Mouse (Mus musculus): Measurements from ENCODE around the gene Samd11. TPM values are rescaled to one million over a fixed set of nuclear protein-coding genes. Genes with fewer than 3 reads are reported as not detected.

Samd11 gene
- polyA plus RNA-seq, 1 experiment from 2014 or later, result 3.2 TPM

Small RNAs within 50 kb of the gene (microRNA-seq; reads per million reads assigned to microRNA genes)
- 3.1 reads per million, percentile 8 among the genes with 10 or more reads in this experiment for gene Mir7658

Other genes starting within 250 kb of the Samd11 start
- gene Tnfrsf4, start 241.8 kb downstream of the Samd11 start, polyA plus RNA-seq (2016; fragmentation: Nextera tagmentation; extraction: Ambion mirVana), result 0.37 TPM in 1 of 2 replicates, not detected in the other
- gene Tnfrsf18, start 229.5 kb downstream of the Samd11 start, polyA plus RNA-seq (2016; fragmentation: Nextera tagmentation; extraction: Ambion mirVana), result 1.9 and 2.1 TPM in 2 replicates
- gene Ttll10, start 196.2 kb downstream of the Samd11 start, polyA plus RNA-seq (2016; fragmentation: Nextera tagmentation; extraction: Ambion mirVana), result 0.14 and 0.24 TPM in 2 replicates
- gene 9430015G10Rik, start 145.7 kb downstream of the Samd11 start, polyA plus RNA-seq (2016; fragmentation: Nextera tagmentation; extraction: Ambion mirVana), result 22.1 and 23.7 TPM in 2 replicates
- gene Rnf223, start 125.1 kb downstream of the Samd11 start, polyA plus RNA-seq (2016; fragmentation: Nextera tagmentation; extraction: Ambion mirVana), result 0.28 and 0.33 TPM in 2 replicates
- 69.5 and 81.5 TPM in 2 replicates for gene Agrn, start 58.2 kb downstream of the Samd11 start, polyA plus RNA-seq (2016; fragmentation: Nextera tagmentation; extraction: Ambion mirVana)
- 1.8 and 2.8 TPM in 2 replicates for gene Isg15, start 54.8 kb downstream of the Samd11 start, polyA plus RNA-seq (2016; fragmentation: Nextera tagmentation; extraction: Ambion mirVana)
- 3.4 and 4.3 TPM in 2 replicates for gene AW011738, start 52.4 kb downstream of the Samd11 start, polyA plus RNA-seq (2016; fragmentation: Nextera tagmentation; extraction: Ambion mirVana)
- gene Perm1, start 39.8 kb downstream of the Samd11 start, polyA plus RNA-seq (2016; fragmentation: Nextera tagmentation; extraction: Ambion mirVana), result 1.3 and 1.6 TPM in 2 replicates
- gene Plekhn1, start 20.8 kb downstream of the Samd11 start, polyA plus RNA-seq (2016; fragmentation: Nextera tagmentation; extraction: Ambion mirVana), result 18.0 and 18.2 TPM in 2 replicates
- gene Noc2l, start 19.6 kb downstream of the Samd11 start, polyA plus RNA-seq (2016; fragmentation: Nextera tagmentation; extraction: Ambion mirVana), result 49.3 and 54.7 TPM in 2 replicates
- not detected in 2 replicates for gene Vmn2r-ps159, start 75.4 kb upstream of the Samd11 start, polyA plus RNA-seq (2016; fragmentation: Nextera tagmentation; extraction: Ambion mirVana)

Data from heart, embryonic 12.5 days (tissue).